Mouse (Mus musculus): ENCODE measurements around the gene Pigp. TPM values are rescaled to one million over a fixed set of nuclear protein-coding genes. Genes with fewer than 3 reads are reported as not detected.
A peak's percentile ranks its signal among the peaks of the same experiment; 100 is the strongest.

Gene Pigp
- total and polyA plus RNA-seq, 3 experiments: 63.8 to 163 (median 103) TPM

GRCm38 (mm10) chr16:94354450-94354849 is 17.2 kb downstream of the Pigp start:
- Histone ChIP-seq H3K9ac (ENCODE audit: insufficient read depth, low read depth) (peak overlapping the region; percentile 34; the same call in 1 of the 2 replicates), H3K9me3 (replicated peaks; ENCODE audit: low read length) (no peaks in the 10 kb centered on the region), H3K4me2 (ENCODE audit: insufficient read depth, low read depth, poor library complexity, severe bottlenecking) (peak overlapping the region; percentile 73), H3K27ac (ENCODE audit: insufficient read depth, low read depth) (no peak overlapping the region), H3K4me1 (ENCODE audit: control insufficient read depth in 1 of 2, insufficient read depth in 2 of 2) (peaks cover 15 to 34% of the 10 kb centered on the region in 2 experiments), H3K36me3 (replicated peaks in 1 of 2; ENCODE audit: control insufficient read depth in 1 of 2, insufficient read depth in 1 of 2, low read length in 1 of 2) (no peaks in the 10 kb centered on the region), H3K79me2 (replicated peaks; ENCODE audit: control insufficient read depth, extremely low read depth, insufficient read depth, poor library complexity, severe bottlenecking) (no peaks in the 10 kb centered on the region), H3K4me3 (replicated peaks in 1 of 3; ENCODE audit: low read depth in 2 of 3, low read length in 2 of 3, poor library complexity in 1 of 3) (no peak overlapping the region), H3K27me3 (replicated peaks) (no peaks in the 10 kb centered on the region)
- dilution Hi-C loops (cut with MboI; ENCODE audit: extremely low pct_ligation_motif_present, extremely low pct_unique_long_range_greater_than_20kb, low sequenced_read_pairs): no loop called here
- in situ Hi-C loops (cut with MboI; ENCODE audit: low pct_ligation_motif_present, low pct_unique_long_range_greater_than_20kb, low sequenced_read_pairs): no loop called here
- DNase-seq (ENCODE audit: extremely low read depth): peak; percentile 92
- TF ChIP-seq MEF2A (IDR thresholded peaks at IDR 0.05; ENCODE audit: borderline replicate concordance, low read depth, low read length) (peak; percentile 67; the same call in 1 of the 2 replicates), CHD1 (IDR thresholded peaks at IDR 0.05; ENCODE audit: low read depth, low read length) (no peak), GABPA (IDR thresholded peaks at IDR 0.05; ENCODE audit: insufficient replicate concordance, low read depth, low read length) (no peak), SIN3A (IDR thresholded peaks at IDR 0.05; ENCODE audit: low read length) (peak; percentile 88), RCOR1 (conservative IDR thresholded peaks at IDR 0.05; ENCODE audit: low read depth, low read length) (no peak), PAX5 (IDR thresholded peaks at IDR 0.05; ENCODE audit: low read length) (no peak), NELFE (IDR thresholded peaks at IDR 0.05; ENCODE audit: low read depth, low read length) (peak; percentile 45; the same call in 1 of the 2 replicates), ZC3H11A (IDR thresholded peaks at IDR 0.05; ENCODE audit: low read depth, low read length) (no peak), CHD2 (IDR thresholded peaks at IDR 0.05; ENCODE audit: low read length) (no peak), TCF12 (IDR thresholded peaks at IDR 0.05; ENCODE audit: low read depth, low read length) (peak; percentile 40; the same call in 1 of the 2 replicates), POLR2A (IDR thresholded peaks at IDR 0.05; ENCODE audit: low read depth, low read length) (peak; percentile 50), EP300 (IDR thresholded peaks at IDR 0.05; ENCODE audit: low read length) (no peak), MYC (IDR thresholded peaks at IDR 0.05; ENCODE audit: low read depth, low read length) (no peak), USF2 (conservative IDR thresholded peaks at IDR 0.05; ENCODE audit: low read depth, low read length) (no peak), MAX (IDR thresholded peaks at IDR 0.05; ENCODE audit: low read length) (no peak), KAT2A (IDR thresholded peaks at IDR 0.05; ENCODE audit: insufficient replicate concordance, low read length) (no peak), E2F4 (IDR thresholded peaks at IDR 0.05; ENCODE audit: insufficient replicate concordance, low read depth, low read length) (no peak), MXI1 (IDR thresholded peaks at IDR 0.05; ENCODE audit: low read depth, low read length) (peak; percentile 57; the same call in 1 of the 2 replicates), NRF1 (IDR thresholded peaks at IDR 0.05; ENCODE audit: low read depth, low read length) (peak; percentile 78), ETS1 (conservative IDR thresholded peaks at IDR 0.05; ENCODE audit: low read depth, low read length) (no peak), MAFK (IDR thresholded peaks at IDR 0.05; ENCODE audit: insufficient replicate concordance, low read length) (no peak), POLR2AphosphoS2 (IDR thresholded peaks at IDR 0.05; ENCODE audit: low read depth, low read length) (no peak), UBTF (IDR thresholded peaks at IDR 0.05; ENCODE audit: low read depth, low read length) (no peak), HCFC1 (IDR thresholded peaks at IDR 0.05; ENCODE audit: low read depth, low read length) (peak; percentile 48), IRF4 (IDR thresholded peaks at IDR 0.05; ENCODE audit: low read depth, low read length) (peak; percentile 16; the same call in 1 of the 2 replicates), ZNF384 (IDR thresholded peaks at IDR 0.05; ENCODE audit: low read depth, low read length) (no peak), USF1 (IDR thresholded peaks at IDR 0.05; ENCODE audit: low read depth, low read length) (no peak), CTCF (conservative IDR thresholded peaks at IDR 0.05 in 1 of 2, IDR thresholded peaks at IDR 0.05 in 1 of 2; ENCODE audit: low read depth in 2 of 2, low read length in 2 of 2) (no peak), ELF1 (IDR thresholded peaks at IDR 0.05; ENCODE audit: low read depth, low read length) (peak; percentile 86), RAD21 (IDR thresholded peaks at IDR 0.05; ENCODE audit: low read depth, low read length) (no peak), ZMIZ1 (IDR thresholded peaks at IDR 0.05; ENCODE audit: low read depth, low read length) (no peak), SMC3 (IDR thresholded peaks at IDR 0.05; ENCODE audit: low read depth, low read length) (no peak), JUND (conservative IDR thresholded peaks at IDR 0.05; ENCODE audit: low read depth, low read length) (no peak), ZKSCAN1 (IDR thresholded peaks at IDR 0.05; ENCODE audit: borderline replicate concordance, low read depth, low read length) (no peak), JUN (IDR thresholded peaks at IDR 0.05; ENCODE audit: insufficient read depth, low read depth, low read length) (no peak), BHLHE40 (IDR thresholded peaks at IDR 0.05; ENCODE audit: low read depth, low read length) (no peak), TBP (conservative IDR thresholded peaks at IDR 0.05; ENCODE audit: low read depth, low read length) (peak; percentile 79), MAZ (IDR thresholded peaks at IDR 0.05; ENCODE audit: low read depth, low read length) (no peak)

Measured in CH12.LX (cell line).